Mouse (Mus musculus): Measurements from ENCODE around the gene Gm9112.
A peak's percentile ranks its signal among the peaks of the same experiment; 100 is the strongest.
"Not testable (repeated sequence)": the region's sequence is repeated elsewhere in the genome, so short reads cannot be mapped to it uniquely, and the experiment has no call there.

Gm9112 gene

GRCm38 (mm10) chrX:102707535-102707934, at the start of gene Gm9112, which contains the start of gene Dmrtc1b:
Gene Gm9112 (minus strand): TSS chrX:102707635.
Gene Dmrtc1b (plus strand): TSS chrX:102707865.
- not testable (repeated sequence) for DNase-seq

- not testable (repeated sequence) for DNase-seq
Observed at GRCm38 (mm10) chrX:102724226-102724625, 16.8 kb upstream of the Gm9112 start.

- DNase-seq: not testable (repeated sequence)
Observed at GRCm38 (mm10) chrX:102700636-102701035, 6.8 kb downstream of the Gm9112 start.

- peak; percentile 37 for DNase-seq
Observed at GRCm38 (mm10) chrX:102689252-102689651, 18.2 kb downstream of the Gm9112 start.

- DNase-seq: not testable (repeated sequence)
Observed at GRCm38 (mm10) chrX:102686872-102687271, 20.6 kb downstream of the Gm9112 start, which contains the start of gene Gm3880. Gene Gm3880 (minus strand): TSS chrX:102686972.

GRCm38 (mm10) chrX:102684706-102685105, 22.7 kb downstream of the Gm9112 start:
- DNase-seq: not testable (repeated sequence)

- DNase-seq: no peak
Observed at GRCm38 (mm10) chrX:102666641-102667040, 40.8 kb downstream of the Gm9112 start.

- peak; percentile 54 for DNase-seq
Observed at GRCm38 (mm10) chrX:102660712-102661111, 46.7 kb downstream of the Gm9112 start.
